Mouse (Mus musculus) kidney, postnatal 0 days (tissue): ENCODE results near the gene Dgki. TPM values are rescaled to one million over a fixed set of nuclear protein-coding genes. Genes with fewer than 3 reads are reported as not detected.

Experiments
- ATAC-seq: fragments of 200-750 bp; cut with Nextera tagmentation; replicated peaks from 2 replicates; pipeline ENCODE4 v1.8.0; 2017; ENCODE audit warnings: low read depth, moderate number of reproducible peaks, moderate TSS enrichment, moderate library complexity; ENCODE audit not compliant: low FRiP score
- DNase-seq: peaks from one replicate; pipeline ENCODE4 v3.0.0-alpha.2; 2016; ENCODE audit warnings: low spot score
- H3K27ac ChIP-seq: fragments of 300-500 bp; sonication (generic); 2 replicates; pipeline ENCODE4 v1.5.1; 2014; ENCODE audit warnings: mild to moderate bottlenecking
- H3K27me3 ChIP-seq: fragments of 300-500 bp; sonication (generic); 2 replicates; pipeline ENCODE4 v1.6.1; 2014; ENCODE audit warnings: low read length, mixed read lengths; ENCODE audit not compliant: insufficient read depth
- H3K36me3 ChIP-seq: fragments of 300-500 bp; sonication (generic); 2 replicates; pipeline ENCODE4 v1.6.1; 2014; ENCODE audit warnings: low read length, mixed read lengths; ENCODE audit not compliant: insufficient read depth
- H3K4me1 ChIP-seq: fragments of 300-500 bp; sonication (generic); replicated peaks from 2 replicates; pipeline ENCODE4 v1.6.1; 2014; ENCODE audit warnings: antibody characterized with exemption, low read length, mixed read lengths; ENCODE audit not compliant: insufficient read depth
- H3K4me2 ChIP-seq: fragments of 300-500 bp; sonication (generic); 2 replicates; pipeline ENCODE4 v1.6.1; 2014; ENCODE audit warnings: mild to moderate bottlenecking, low read length, moderate library complexity, mixed read lengths
- H3K4me3 ChIP-seq: fragments of 300-500 bp; sonication (generic); replicated peaks from 2 replicates; pipeline ENCODE4 v1.5.1; 2014; ENCODE audit warnings: low read depth, low read length
- H3K9ac ChIP-seq: fragments of 300-500 bp; sonication (generic); 2 replicates; pipeline ENCODE4 v1.6.1; 2014; ENCODE audit warnings: low read depth, low read length
- H3K9me3 ChIP-seq: fragments of 300-500 bp; sonication (generic); replicated peaks from 2 replicates; pipeline ENCODE4 v1.6.1; 2016; ENCODE audit warnings: low read length, inconsistent platforms, mixed read lengths
- CTCF ChIP-seq: IDR thresholded peaks from 2 replicates; pipeline ENCODE4 v1.5.1; 2016; ENCODE audit warnings: antibody characterized with exemption, low read depth, mild to moderate bottlenecking, moderate library complexity
- WGBS: fragments of 180-500 bp; shearing (Covaris S2); extraction: QIAGEN DNeasy Blood & Tissue Kit; methylation state at CpG from one replicate; pipeline ENCODE4 v1.1.7; 2014; 5-methylcytosine and 5-hydroxymethylcytosine counted together
- polyA plus RNA-seq: library from polyadenylated mRNA; unstranded; fragments of >200 nt; fragmentation: Nextera tagmentation; extraction: Ambion mirVana; gene quantifications from 2 replicates; pipeline ENCODE4 v1.2.1, GENCODE M21; 2015

Gene Dgki
- polyA plus RNA-seq, 1 experiment from 2014 or later, result 0.76 TPM

DNA sequence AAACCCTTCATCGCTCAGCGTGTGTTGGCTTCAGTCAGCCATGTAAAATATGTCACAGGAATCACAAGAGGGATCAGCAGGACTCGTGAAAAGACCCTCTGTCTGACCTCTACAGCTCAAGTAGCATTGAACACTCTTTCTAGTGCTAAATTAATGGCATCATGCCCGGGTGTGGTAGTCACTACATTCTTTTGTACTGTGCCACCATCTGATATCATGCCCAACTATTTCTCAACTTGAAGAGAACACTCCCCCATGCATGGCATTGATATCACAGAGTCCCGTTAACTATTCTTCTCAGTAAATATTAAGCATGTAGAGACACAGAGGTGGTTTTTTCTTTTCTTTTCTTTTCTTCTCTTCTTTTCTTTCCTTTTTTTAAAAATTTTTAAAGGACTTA, 424.1 kb downstream of the Dgki start:
- no peak for DNase-seq

DNA sequence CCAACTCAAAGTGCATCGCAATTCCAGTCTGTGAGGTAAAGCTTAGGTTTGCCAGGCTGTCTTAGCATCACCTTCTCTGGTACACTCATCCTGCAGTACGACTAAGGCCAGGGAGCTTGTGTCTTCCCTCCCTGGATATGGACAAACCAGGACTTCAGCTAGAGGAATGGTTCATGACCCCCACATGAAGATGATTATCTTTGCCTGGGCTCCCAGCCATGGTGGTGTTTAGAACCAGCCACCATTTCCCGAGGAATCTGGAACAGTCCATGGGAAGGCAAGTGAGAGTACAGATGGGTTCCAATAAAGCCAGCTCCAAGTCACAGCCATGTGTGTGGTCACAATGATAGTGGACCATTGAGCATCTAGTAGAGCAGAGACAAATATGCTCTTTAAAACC, 427.1 kb downstream of the Dgki start:
- Histone ChIP-seq H3K27me3 (no peaks in the 10 kb centered on the region), H3K4me3 (no peak overlapping the region), H3K9me3 (no peaks in the 10 kb centered on the region), H3K27ac (no peak overlapping the region), H3K4me2 (no peak overlapping the region), H3K9ac (no peak overlapping the region), H3K36me3 (no peaks in the 10 kb centered on the region), H3K4me1 (peaks cover 3% of the 10 kb centered on the region; the same call in 1 of the 2 replicates)
- ATAC-seq (no peak), DNase-seq (no peak)
- TF ChIP-seq CTCF, result no peak
- WGBS, result 66% methylated on average over 3 of the region's 3 CpGs

More for the DNA sequence above, 424.1 kb downstream of the Dgki start:
- no peak overlapping the region for H3K27ac ChIP-seq
- 52% methylated on average over 5 of the region's 5 CpGs for WGBS
- peaks cover 3% of the 10 kb centered on the region; the same call in 1 of the 2 replicates for H3K4me1 ChIP-seq
- H3K36me3 ChIP-seq, result no peaks in the 10 kb centered on the region
- H3K4me3 ChIP-seq, result no peak overlapping the region
- H3K27me3 ChIP-seq, result no peaks in the 10 kb centered on the region
- ATAC-seq, result no peak
- no peaks in the 10 kb centered on the region for H3K9me3 ChIP-seq
- TF ChIP-seq CTCF, result no peak
- no peak overlapping the region for H3K4me2 ChIP-seq
- H3K9ac ChIP-seq, result no peak overlapping the region

DNA sequence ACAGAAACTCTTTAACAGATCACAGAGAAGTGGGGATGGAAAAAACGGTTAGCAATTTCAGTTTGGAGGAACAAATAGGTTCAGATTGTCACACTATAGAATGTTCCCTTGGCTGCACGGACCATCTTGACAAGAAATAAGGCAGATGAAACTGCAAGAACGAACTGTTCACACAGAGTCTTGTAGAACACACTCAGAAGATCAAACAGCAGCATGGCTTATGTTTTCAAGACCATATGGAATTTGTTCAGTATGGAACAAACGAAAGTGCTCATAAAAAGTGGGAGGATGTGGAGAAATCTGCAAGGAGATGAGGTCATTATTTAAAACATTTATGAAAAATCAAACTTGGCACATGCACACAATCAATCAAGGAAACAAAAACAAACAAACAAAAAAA, 431.8 kb downstream of the Dgki start:
- TF ChIP-seq CTCF, result no peak
- H3K9ac ChIP-seq, result no peak overlapping the region
- DNase-seq, result peak; percentile 50
- H3K9me3 ChIP-seq, result no peaks in the 10 kb centered on the region
- H3K4me1 ChIP-seq, result no peaks in the 10 kb centered on the region
- H3K4me3 ChIP-seq, result no peak overlapping the region
- no peak overlapping the region for H3K27ac ChIP-seq
- no peak for ATAC-seq
- H3K4me2 ChIP-seq, result no peak overlapping the region
- H3K27me3 ChIP-seq, result no peaks in the 10 kb centered on the region
- H3K36me3 ChIP-seq, result no peaks in the 10 kb centered on the region
- WGBS, result 52% methylated on average over 4 of the region's 4 CpGs

DNA sequence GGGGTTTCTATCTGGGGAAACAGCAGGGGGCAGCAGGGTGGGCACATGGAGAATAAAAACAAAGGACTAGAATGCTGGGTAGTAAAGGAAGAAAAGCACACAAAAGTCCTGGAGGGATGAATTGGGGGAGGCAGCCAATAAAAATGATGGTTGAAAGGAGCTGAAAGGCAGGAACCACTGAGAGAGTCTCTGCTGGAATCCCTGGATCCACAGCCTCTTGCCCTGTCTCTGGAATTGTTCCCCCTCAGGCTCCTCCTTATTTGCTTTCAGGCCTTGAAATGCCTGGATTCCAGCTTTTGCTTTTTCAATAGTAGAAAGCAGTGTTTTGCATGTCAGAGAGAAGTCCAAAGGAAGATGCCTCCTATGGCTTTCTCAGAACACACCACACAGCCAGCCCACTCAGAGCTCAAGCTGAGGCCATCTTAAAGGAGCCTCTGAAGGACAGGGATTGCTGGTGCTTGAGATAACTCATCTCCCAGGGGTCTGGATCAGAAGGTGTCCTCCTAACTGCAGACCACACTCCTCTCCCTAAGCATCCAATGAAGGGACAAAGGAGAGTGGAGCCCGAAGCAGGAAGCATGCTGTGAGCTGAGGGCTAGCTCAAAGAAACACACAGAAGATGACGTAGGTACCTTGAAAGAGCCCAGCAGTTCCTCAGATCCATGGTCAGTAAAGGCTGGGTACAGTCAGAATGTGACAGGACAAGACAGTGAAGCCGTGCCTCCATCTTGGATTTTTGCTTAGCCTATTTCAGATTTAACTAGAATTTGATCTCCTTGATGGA, 441.5 kb downstream of the Dgki start:
- DNase-seq, result peak; percentile 34

DNA sequence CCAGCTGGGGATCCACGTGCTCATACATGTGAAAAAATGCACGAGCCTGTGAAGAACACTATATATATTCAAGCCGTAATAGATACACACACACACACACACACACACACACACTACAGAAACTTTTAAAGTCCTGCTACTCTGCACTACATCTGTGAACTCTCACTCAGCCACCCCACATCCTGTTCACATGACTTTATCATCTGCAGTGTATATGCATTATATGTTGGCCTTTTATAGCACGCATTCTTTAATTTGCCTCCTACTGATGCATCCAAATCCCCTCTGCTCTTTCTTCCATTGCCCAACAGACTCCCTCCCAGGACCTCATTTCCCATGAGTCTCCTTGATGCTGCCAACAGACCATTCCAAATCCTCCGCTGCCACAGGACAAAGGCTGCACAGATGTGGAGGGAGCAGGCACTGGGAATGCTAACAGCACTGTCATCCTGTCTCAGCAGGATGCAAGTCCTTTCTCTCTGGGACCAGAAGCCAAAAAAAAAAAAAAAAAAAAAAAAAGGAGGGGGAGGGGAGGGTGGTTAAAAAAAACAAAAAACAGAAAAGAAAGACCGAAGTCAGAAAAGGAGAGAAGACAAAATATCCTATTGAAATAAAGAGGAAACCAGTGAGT, 442.2 kb downstream of the Dgki start:
- H3K9ac ChIP-seq, result no peak overlapping the region
- no peak overlapping the region for H3K4me2 ChIP-seq
- no peak for TF ChIP-seq CTCF
- WGBS, result 53% methylated on average over 6 of the region's 6 CpGs
- H3K27ac ChIP-seq, result peak overlapping the region; percentile 13; the same call in 1 of the 2 replicates
- H3K4me1 ChIP-seq, result no peaks in the 10 kb centered on the region
- no peak overlapping the region for H3K4me3 ChIP-seq
- ATAC-seq (no peak), DNase-seq (peak; percentile 10)
- no peaks in the 10 kb centered on the region for H3K36me3 ChIP-seq
- no peaks in the 10 kb centered on the region for H3K27me3 ChIP-seq
- H3K9me3 ChIP-seq, result no peaks in the 10 kb centered on the region

More for the DNA sequence above, 441.5 kb downstream of the Dgki start:
- Histone ChIP-seq H3K9me3 (no peaks in the 10 kb centered on the region), H3K27me3 (no peaks in the 10 kb centered on the region), H3K36me3 (no peaks in the 10 kb centered on the region), H3K4me1 (no peaks in the 10 kb centered on the region), H3K4me2 (no peak overlapping the region), H3K27ac (peak overlapping the region; percentile 13; the same call in 1 of the 2 replicates), H3K9ac (no peak overlapping the region), H3K4me3 (no peak overlapping the region)
- peak; percentile 23; the same call in 1 of the 2 replicates for TF ChIP-seq CTCF
- ATAC-seq, result no peak
- 88% methylated on average over 3 of the region's 3 CpGs for WGBS

DNA sequence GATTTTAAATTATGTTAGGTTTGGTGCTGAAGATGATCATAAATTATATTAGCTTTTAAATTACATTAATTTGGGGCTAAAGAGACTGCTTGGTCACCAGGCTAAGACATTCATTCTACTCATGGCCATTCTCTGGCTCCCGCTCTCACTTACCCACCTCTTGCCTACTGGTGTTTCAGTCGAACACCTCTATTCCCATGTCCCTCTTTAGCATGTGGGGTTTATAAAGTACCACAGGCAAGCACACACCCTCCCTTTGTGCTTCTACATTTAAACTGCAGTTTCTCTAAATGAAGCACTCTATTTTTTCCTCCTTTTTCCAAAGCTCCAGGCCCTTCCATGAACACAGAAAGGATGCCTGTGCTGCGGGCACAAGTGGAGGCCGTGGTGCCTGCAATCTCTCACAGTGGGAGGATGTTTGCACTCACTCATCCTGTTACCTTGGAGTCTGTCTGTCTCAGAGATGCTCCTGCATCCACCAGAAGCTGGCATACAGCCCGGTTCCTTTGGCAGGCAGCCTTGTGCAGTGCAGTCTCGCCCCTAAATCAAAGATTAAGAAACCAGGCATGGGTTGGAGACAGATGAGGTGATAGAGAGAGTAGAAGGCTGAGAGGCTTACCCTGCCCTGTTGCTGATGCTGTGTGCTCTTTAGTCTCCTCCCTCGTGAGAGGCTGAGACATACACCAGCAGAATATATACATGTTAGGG, 449.4 kb downstream of the Dgki start:
- Histone ChIP-seq H3K4me2 (no peak overlapping the region), H3K27me3 (no peaks in the 10 kb centered on the region), H3K4me3 (no peak overlapping the region), H3K4me1 (no peaks in the 10 kb centered on the region), H3K36me3 (no peaks in the 10 kb centered on the region), H3K9me3 (no peaks in the 10 kb centered on the region), H3K27ac (no peak overlapping the region), H3K9ac (no peak overlapping the region)
- no peak for TF ChIP-seq CTCF
- WGBS, result 57% methylated on average over 7 of the region's 7 CpGs
- DNase-seq, result peak; percentile 7
- no peak for ATAC-seq
